Mouse (Mus musculus): ENCODE results near the gene Ulk4.
A peak's percentile ranks its signal among the peaks of the same experiment; 100 is the strongest.
"Not testable (repeated sequence)": the region's sequence is repeated elsewhere in the genome, so short reads cannot be mapped to it uniquely, and the experiment has no call there.

The Ulk4 gene

GRCm38 (mm10) chr9:120929081-120929480 is 347.9 kb downstream of the Ulk4 start, which contains the start of gene Ctnnb1:
Gene Ctnnb1 (plus strand): TSS chr9:120929216.
- peak; percentile 34 for DNase-seq

GRCm38 (mm10) chr9:120926939-120927606 is 349.9 kb downstream of the Ulk4 start:
- DNase-seq, result no peak

GRCm38 (mm10) chr9:120926126-120926525 is 350.9 kb downstream of the Ulk4 start:
- no peak for DNase-seq

- DNase-seq, result no peak
These were observed 357.9 kb downstream of the Ulk4 start for GRCm38 (mm10) chr9:120919130-120919529.

GRCm38 (mm10) chr9:120918642-120919041 is 358.4 kb downstream of the Ulk4 start:
- no peak for DNase-seq

- DNase-seq, result no peak
These were observed 358.8 kb downstream of the Ulk4 start for GRCm38 (mm10) chr9:120918211-120918610.

- DNase-seq, result not testable (repeated sequence)
These were observed 359.4 kb downstream of the Ulk4 start for GRCm38 (mm10) chr9:120917619-120918018.

GRCm38 (mm10) chr9:120914877-120915459 is 362.0 kb downstream of the Ulk4 start:
- no peak for DNase-seq

- no peak for DNase-seq
These were observed 362.6 kb downstream of the Ulk4 start for GRCm38 (mm10) chr9:120914429-120914828.

GRCm38 (mm10) chr9:120913152-120913551 is 363.8 kb downstream of the Ulk4 start:
- DNase-seq, result no peak

GRCm38 (mm10) chr9:120908461-120908860 is 368.5 kb downstream of the Ulk4 start:
- DNase-seq, result no peak

All from retina, postnatal 1 day (tissue).